ENCODE assay signal across 8 mouse cellular contexts in genomic region chr13:34163304-34163975, GRCm38 (mm10). TPM values are rescaled to one million over a fixed set of nuclear protein-coding genes. Genes with fewer than 3 reads are reported as not detected.
DNase-seq lines count a peak whose midpoint lies in the region; ATAC-seq and TF ChIP-seq lines count a peak whose summit lies in the region.

No protein-coding gene starts in this region.

- dilution Hi-C loops in CH12.LX (cut with MboI; ENCODE audit: extremely low pct_ligation_motif_present, extremely low pct_unique_long_range_greater_than_20kb, low sequenced_read_pairs): no loop called here

- intact Hi-C loops in heart, postnatal 36 days (cut with DNase I): no loop called here

- H3K27ac ChIP-seq in heart, embryonic 12.5 days (ENCODE audit: poor library complexity, severe bottlenecking): peak overlapping the region; percentile 81
- H3K27ac ChIP-seq in CH12.LX (ENCODE audit: insufficient read depth, low read depth): peak overlapping the region; percentile 97; the same call in 1 of the 2 replicates
- peak overlapping the region; percentile 88; the same call in 1 of the 2 replicates for H3K27ac ChIP-seq in forebrain, embryonic 13.5 days
- peak overlapping the region; percentile 88 for H3K27ac ChIP-seq in liver, embryonic 15.5 days (replicated peaks)

- no peak for TF ChIP-seq RAD21 in CH12.LX (IDR thresholded peaks at IDR 0.05; ENCODE audit: low read depth, low read length)

- no peak; the same call in 1 of the 2 replicates for TF ChIP-seq POLR2A in CH12.LX (IDR thresholded peaks at IDR 0.05; ENCODE audit: low read depth, low read length)

- ATAC-seq in heart, embryonic 12.5 days (ENCODE audit: insufficient number of reproducible peaks, low FRiP score): peak; percentile 58; the same call in 1 of the 2 replicates
- peak; percentile 77 for ATAC-seq in forebrain, embryonic 13.5 days
- no peak for ATAC-seq in liver, embryonic 15.5 days (ENCODE audit: insufficient read depth)
- ATAC-seq in megakaryocyte-erythroid progenitor cell, adult 5-6 weeks (replicated peaks; ENCODE audit: low FRiP score, low TSS enrichment, poor library complexity, severe bottlenecking): no peak

- H3K4me1 ChIP-seq in heart, embryonic 12.5 days (replicated peaks): peaks cover 10% of the 10 kb centered on the region
- H3K4me1 ChIP-seq in CH12.LX (ENCODE audit: control insufficient read depth in 1 of 2, insufficient read depth in 2 of 2): peaks cover 20 to 46% of the 10 kb centered on the region in 2 experiments
- H3K4me1 ChIP-seq in forebrain, embryonic 13.5 days: peaks cover 17% of the 10 kb centered on the region
- H3K4me1 ChIP-seq in liver, embryonic 15.5 days (replicated peaks): peaks cover 21% of the 10 kb centered on the region

- no peak for DNase-seq in heart, postnatal 36 days
- peak; percentile 81 for DNase-seq in CH12.LX (ENCODE audit: extremely low read depth)
- DNase-seq in kidney, postnatal 14 days: no peak
- no peak for DNase-seq in adrenal gland, postnatal 10 days

- 44% methylated on average over 12 of the region's 12 CpGs for WGBS in heart, embryonic 12.5 days
- 40% methylated on average over 12 of the region's 12 CpGs for WGBS in forebrain, embryonic 13.5 days
- 27% methylated on average over 12 of the region's 12 CpGs for WGBS in liver, embryonic 15.5 days (ENCODE audit: insufficient replicate concordance)

- no peak for TF ChIP-seq EP300 in CH12.LX (IDR thresholded peaks at IDR 0.05; ENCODE audit: low read length)

- peak overlapping the region; percentile 65 for H3K4me3 ChIP-seq in heart, embryonic 12.5 days
- H3K4me3 ChIP-seq in CH12.LX (replicated peaks in 1 of 3; ENCODE audit: low read depth in 2 of 3, low read length in 2 of 3, poor library complexity in 1 of 3): peak overlapping the region; percentile 47 to 91 (median 80)
- peak overlapping the region; percentile 66 for H3K4me3 ChIP-seq in forebrain, embryonic 13.5 days
- peak overlapping the region; percentile 95 for H3K4me3 ChIP-seq in liver, embryonic 15.5 days (replicated peaks)

- in situ Hi-C loops in CH12.LX (cut with MboI; ENCODE audit: low pct_ligation_motif_present, low pct_unique_long_range_greater_than_20kb, low sequenced_read_pairs): loop anchor here (5.0 kb wide), 1 partner anchor 111 kb away; no protein-coding TSS in a partner anchor

- TF ChIP-seq CTCF in CH12.LX (conservative IDR thresholded peaks at IDR 0.05 in 1 of 2, IDR thresholded peaks at IDR 0.05 in 1 of 2; ENCODE audit: low read depth in 2 of 2, low read length in 2 of 2): no peak

- H3K9me3 ChIP-seq in heart, embryonic 12.5 days (replicated peaks): no peaks in the 10 kb centered on the region
- H3K9me3 ChIP-seq in CH12.LX (replicated peaks; ENCODE audit: low read length): no peaks in the 10 kb centered on the region
- no peaks in the 10 kb centered on the region for H3K9me3 ChIP-seq in forebrain, embryonic 13.5 days (replicated peaks)
- H3K9me3 ChIP-seq in liver, embryonic 15.5 days (replicated peaks): no peaks in the 10 kb centered on the region

- peaks cover 22% of the 10 kb centered on the region for H3K79me2 ChIP-seq in CH12.LX (replicated peaks; ENCODE audit: control insufficient read depth, extremely low read depth, insufficient read depth, poor library complexity, severe bottlenecking)

- H3K4me2 ChIP-seq in heart, embryonic 12.5 days: peak overlapping the region; percentile 71
- peak overlapping the region; percentile 39 for H3K4me2 ChIP-seq in CH12.LX (ENCODE audit: insufficient read depth, low read depth, poor library complexity, severe bottlenecking)
- H3K4me2 ChIP-seq in forebrain, embryonic 13.5 days: peak overlapping the region; percentile 71
- H3K4me2 ChIP-seq in liver, embryonic 15.5 days: peak overlapping the region; percentile 86

- H3K27me3 ChIP-seq in heart, embryonic 12.5 days (replicated peaks): no peaks in the 10 kb centered on the region
- no peaks in the 10 kb centered on the region for H3K27me3 ChIP-seq in CH12.LX (replicated peaks)
- H3K27me3 ChIP-seq in forebrain, embryonic 13.5 days: no peaks in the 10 kb centered on the region
- no peaks in the 10 kb centered on the region for H3K27me3 ChIP-seq in liver, embryonic 15.5 days

- H3K36me3 ChIP-seq in heart, embryonic 12.5 days: peaks cover 9% of the 10 kb centered on the region
- H3K36me3 ChIP-seq in CH12.LX (replicated peaks in 1 of 2; ENCODE audit: control insufficient read depth in 1 of 2, insufficient read depth in 1 of 2, low read length in 1 of 2): peaks cover 0 to 10% of the 10 kb centered on the region in 2 experiments
- peaks cover 13% of the 10 kb centered on the region for H3K36me3 ChIP-seq in forebrain, embryonic 13.5 days (ENCODE audit: poor library complexity, severe bottlenecking)
- H3K36me3 ChIP-seq in liver, embryonic 15.5 days (replicated peaks): peaks cover 6% of the 10 kb centered on the region; the same call in 1 of the 2 replicates

- H3K9ac ChIP-seq in heart, embryonic 12.5 days: peak overlapping the region; percentile 69
- peak overlapping the region; percentile 89 for H3K9ac ChIP-seq in CH12.LX (ENCODE audit: insufficient read depth, low read depth)
- peak overlapping the region; percentile 76 for H3K9ac ChIP-seq in forebrain, embryonic 13.5 days
- H3K9ac ChIP-seq in liver, embryonic 15.5 days: peak overlapping the region; percentile 76

TF ChIP-seq in CH12.LX, 34 proteins besides CTCF, POLR2A, EP300 and RAD21 (continues in another document):
- TF ChIP-seq HCFC1 (IDR thresholded peaks at IDR 0.05; ENCODE audit: low read depth, low read length) (peak; percentile 26; the same call in 1 of the 2 replicates), E2F4 (IDR thresholded peaks at IDR 0.05; ENCODE audit: insufficient replicate concordance, low read depth, low read length) (no peak), TCF12 (IDR thresholded peaks at IDR 0.05; ENCODE audit: low read depth, low read length) (peak; percentile 59; the same call in 1 of the 2 replicates), TBP (conservative IDR thresholded peaks at IDR 0.05; ENCODE audit: low read depth, low read length) (peak; percentile 72), MAZ (IDR thresholded peaks at IDR 0.05; ENCODE audit: low read depth, low read length) (0 out of 2 replicates have a peak, but pooled peaks have one; percentile 21), IRF4 (IDR thresholded peaks at IDR 0.05; ENCODE audit: low read depth, low read length) (peak; percentile 50; the same call in 1 of the 2 replicates), JUND (conservative IDR thresholded peaks at IDR 0.05; ENCODE audit: low read depth, low read length) (no peak), MAX (IDR thresholded peaks at IDR 0.05; ENCODE audit: low read length) (peak; percentile 91), MXI1 (IDR thresholded peaks at IDR 0.05; ENCODE audit: low read depth, low read length) (peak; percentile 91; the same call in 1 of the 2 replicates), ZNF384 (IDR thresholded peaks at IDR 0.05; ENCODE audit: low read depth, low read length) (no peak), MAFK (IDR thresholded peaks at IDR 0.05; ENCODE audit: insufficient replicate concordance, low read length) (0 out of 2 replicates have a peak, but pooled peaks have one; percentile 34), NELFE (IDR thresholded peaks at IDR 0.05; ENCODE audit: low read depth, low read length) (peak; percentile 62), ETS1 (conservative IDR thresholded peaks at IDR 0.05; ENCODE audit: low read depth, low read length) (peak; percentile 60), JUN (IDR thresholded peaks at IDR 0.05; ENCODE audit: insufficient read depth, low read depth, low read length) (no peak), UBTF (IDR thresholded peaks at IDR 0.05; ENCODE audit: low read depth, low read length) (no peak), CHD1 (IDR thresholded peaks at IDR 0.05; ENCODE audit: low read depth, low read length) (0 out of 2 replicates have a peak, but pooled peaks have one; percentile 39), MYC (IDR thresholded peaks at IDR 0.05; ENCODE audit: low read depth, low read length) (peak; percentile 90; the same call in 1 of the 2 replicates), MEF2A (IDR thresholded peaks at IDR 0.05; ENCODE audit: borderline replicate concordance, low read depth, low read length) (0 out of 2 replicates have a peak, but pooled peaks have one; percentile 6), ELF1 (IDR thresholded peaks at IDR 0.05; ENCODE audit: low read depth, low read length) (peak; percentile 25; the same call in 1 of the 2 replicates), USF1 (IDR thresholded peaks at IDR 0.05; ENCODE audit: low read depth, low read length) (peak; percentile 89), POLR2AphosphoS2 (IDR thresholded peaks at IDR 0.05; ENCODE audit: low read depth, low read length) (no peak), BHLHE40 (IDR thresholded peaks at IDR 0.05; ENCODE audit: low read depth, low read length) (peak; percentile 99), ZKSCAN1 (IDR thresholded peaks at IDR 0.05; ENCODE audit: borderline replicate concordance, low read depth, low read length) (no peak)

RNA-seq across cellular contexts. Expression of gene Psmg4, which starts 0.7 kb away (rescaled TPM):
- polyA plus RNA-seq in heart, embryonic 12.5 days (2016; fragmentation: Nextera tagmentation; extraction: Ambion mirVana): 76.9 and 78.8 TPM in 2 replicates
- total RNA-seq in heart, postnatal 36 days (2021): 10 to 100 TPM; 28.3 to 30.9 TPM
- total RNA-seq in CH12.LX (2012; rRNA removed) (198 and 234 TPM in 2 replicates), CH12.LX (2014; rRNA removed) (179 and 194 TPM in 2 replicates)
- 83.2 and 120 TPM in 2 replicates for polyA plus RNA-seq in CH12.LX (2012; ENCODE audit: insufficient read length, low read depth)
- 121 and 128 TPM in 2 replicates for polyA plus RNA-seq in forebrain, embryonic 13.5 days (2015; fragmentation: Nextera tagmentation; extraction: Ambion mirVana)
- 26.0 and 30.0 TPM in 2 replicates for polyA plus RNA-seq in liver, embryonic 15.5 days (2015; fragmentation: Nextera tagmentation; extraction: Ambion mirVana)
- 53.4 and 73.9 TPM in 2 replicates for total RNA-seq in megakaryocyte-erythroid progenitor cell, adult 5-6 weeks (2014; fragmentation: Nextera tagmentation)
- total RNA-seq in megakaryocyte-erythroid progenitor cell, adult 5-6 weeks (2017): 145 and 217 TPM in 2 replicates
- 10 to 100 TPM; 35.4 to 43.9 TPM for total RNA-seq in adrenal gland, postnatal 10 days (2021)

RNA-seq across cellular contexts. Expression of gene Tubb2b, which starts 33.2 kb away (rescaled TPM):
- 24.2 and 28.8 TPM in 2 replicates for polyA plus RNA-seq in heart, embryonic 12.5 days (2016; fragmentation: Nextera tagmentation; extraction: Ambion mirVana)
- 1 to 10 TPM; 4.4 to 5.6 TPM for total RNA-seq in heart, postnatal 36 days (2021)
- total RNA-seq in CH12.LX (2012; rRNA removed) (22.6 and 33.6 TPM in 2 replicates), CH12.LX (2014; rRNA removed) (34.8 and 38.4 TPM in 2 replicates)
- 46.2 and 49.8 TPM in 2 replicates for polyA plus RNA-seq in CH12.LX (2012; ENCODE audit: insufficient read length, low read depth)
- polyA plus RNA-seq in forebrain, embryonic 13.5 days (2015; fragmentation: Nextera tagmentation; extraction: Ambion mirVana): 559 and 618 TPM in 2 replicates
- 1.1 and 1.4 TPM in 2 replicates for polyA plus RNA-seq in liver, embryonic 15.5 days (2015; fragmentation: Nextera tagmentation; extraction: Ambion mirVana)
- not detected in 2 replicates for total RNA-seq in megakaryocyte-erythroid progenitor cell, adult 5-6 weeks (2014; fragmentation: Nextera tagmentation)
- not detected in 2 replicates for total RNA-seq in megakaryocyte-erythroid progenitor cell, adult 5-6 weeks (2017)
- total RNA-seq in adrenal gland, postnatal 10 days (2021): 10 to 100 TPM; 24.9 to 61.2 TPM

Comparison
In these comparisons a context has a peak if more than half of its experiments do, and no peak if none do; other contexts are left out.
1. ATAC-seq: peak in heart, embryonic 12.5 days (single experiment) and forebrain, embryonic 13.5 days (single experiment); none in liver, embryonic 15.5 days (single experiment) and megakaryocyte-erythroid progenitor cell, adult 5-6 weeks (single experiment).
2. RNA of gene Tubb2b, which starts 33.2 kb away (total RNA-seq): 24.9 to 61.2 TPM in adrenal gland, postnatal 10 days, 22.6 to 38.4 TPM in CH12.LX and 4.4 to 5.6 TPM in heart, postnatal 36 days; not detected in megakaryocyte-erythroid progenitor cell, adult 5-6 weeks; every median in the first group is over 4 times any median in the second.
3. Peak in every context shown above with its lines, with median percentiles within 50 percentile points of each other: H3K27ac ChIP-seq, H3K4me2 ChIP-seq, H3K4me3 ChIP-seq and H3K9ac ChIP-seq.